Comparison of ENCODE assay signal across 8 mouse cellular contexts in genomic region chr1:105663962-105664812, GRCm38 (mm10). TPM values are rescaled to one million over a fixed set of nuclear protein-coding genes. Genes with fewer than 3 reads are reported as not detected.
DNase-seq lines count a peak whose midpoint lies in the region; ATAC-seq lines count a peak whose summit lies in the region.

No protein-coding gene starts in this region.

- H3K4me1 ChIP-seq in hindbrain, embryonic 10.5 days (replicated peaks) = peaks cover 29% of the 10 kb centered on the region
- peaks cover 8% of the 10 kb centered on the region; the same call in 1 of the 2 replicates for H3K4me1 ChIP-seq in limb, embryonic 15.5 days
- H3K4me1 ChIP-seq in neural tube, embryonic 12.5 days = peaks cover 10% of the 10 kb centered on the region

- intact Hi-C loops in heart, postnatal 10 days (cut with DNase I) = loop anchor here (2.0 to 5.0 kb wide), 3 partner anchors 17 to 738 kb away; no protein-coding TSS in a partner anchor

- peak overlapping the region; percentile 90 for H3K27ac ChIP-seq in hindbrain, embryonic 10.5 days
- peak overlapping the region; percentile 73 for H3K27ac ChIP-seq in limb, embryonic 15.5 days
- peak overlapping the region; percentile 50; the same call in 1 of the 2 replicates for H3K27ac ChIP-seq in neural tube, embryonic 12.5 days

- H3K27me3 ChIP-seq in hindbrain, embryonic 10.5 days (ENCODE audit: insufficient read depth, poor library complexity, severe bottlenecking) = no peaks in the 10 kb centered on the region
- no peaks in the 10 kb centered on the region for H3K27me3 ChIP-seq in limb, embryonic 15.5 days
- no peaks in the 10 kb centered on the region for H3K27me3 ChIP-seq in neural tube, embryonic 12.5 days (replicated peaks)

- peak overlapping the region; percentile 79 for H3K9ac ChIP-seq in limb, embryonic 15.5 days
- H3K9ac ChIP-seq in neural tube, embryonic 12.5 days = peak overlapping the region; percentile 81

- H3K4me3 ChIP-seq in hindbrain, embryonic 10.5 days = peak overlapping the region; percentile 97
- H3K4me3 ChIP-seq in limb, embryonic 15.5 days = peak overlapping the region; percentile 94
- H3K4me3 ChIP-seq in neural tube, embryonic 12.5 days = peak overlapping the region; percentile 71

- under 1% methylated on average over 68 of the region's 68 CpGs for WGBS in hindbrain, embryonic 10.5 days
- WGBS in limb, embryonic 15.5 days = under 1% methylated on average over 68 of the region's 68 CpGs
- under 1% methylated on average over 68 of the region's 68 CpGs for WGBS in neural tube, embryonic 12.5 days

- no peaks in the 10 kb centered on the region for H3K9me3 ChIP-seq in hindbrain, embryonic 10.5 days
- H3K9me3 ChIP-seq in limb, embryonic 15.5 days = no peaks in the 10 kb centered on the region
- no peaks in the 10 kb centered on the region for H3K9me3 ChIP-seq in neural tube, embryonic 12.5 days

- H3K4me2 ChIP-seq in limb, embryonic 15.5 days = peak overlapping the region; percentile 87
- H3K4me2 ChIP-seq in neural tube, embryonic 12.5 days (replicated peaks) = peak overlapping the region; percentile 73

- H3K36me3 ChIP-seq in hindbrain, embryonic 10.5 days = no peaks in the 10 kb centered on the region
- no peaks in the 10 kb centered on the region for H3K36me3 ChIP-seq in limb, embryonic 15.5 days
- H3K36me3 ChIP-seq in neural tube, embryonic 12.5 days = no peaks in the 10 kb centered on the region; the same call in 1 of the 2 replicates

- peak; percentile 24 for ATAC-seq in CD4-positive, CD25-positive, alpha-beta regulatory T cell, adult 4 months
- ATAC-seq in limb, embryonic 15.5 days (ENCODE audit: insufficient number of reproducible peaks, low FRiP score, low TSS enrichment, low read depth) = peak; percentile 37
- peak; percentile 46 for ATAC-seq in neural tube, embryonic 12.5 days (ENCODE audit: low FRiP score, low read depth)
- ATAC-seq in granulocyte monocyte progenitor cell, adult 5-6 weeks (replicated peaks; ENCODE audit: poor library complexity, severe bottlenecking) = no peak

- peak; percentile 1 for DNase-seq in heart, adult 8-10 months (ENCODE audit: low spot score)
- no peak for DNase-seq in heart, postnatal 10 days
- DNase-seq in embryo, embryonic 10.5 days (ENCODE audit: low spot score) = peak; percentile 44
- no peak for DNase-seq in hindbrain, embryonic 10.5 days (ENCODE audit: low spot score)

RNA-seq across cellular contexts. Expression of gene Relch, which starts 0.5 kb away (rescaled TPM):
- total RNA-seq in heart, adult 8-10 months (2022) = 10 to 100 TPM; 17.6 to 21.4 (median 19.2) TPM
- total RNA-seq in heart, postnatal 10 days (2021) = 10 to 100 TPM; 26.1 to 30.4 TPM
- polyA plus RNA-seq in CD4-positive, CD25-positive, alpha-beta regulatory T cell, adult 4 months (2017; shearing (Covaris generic)) = 10 to 100 TPM; 45.9 to 53.2 TPM
- 26.0 and 29.2 TPM in 2 replicates for polyA plus RNA-seq in hindbrain, embryonic 10.5 days (2016; fragmentation: Nextera tagmentation; extraction: Ambion mirVana)
- 25.3 and 26.9 TPM in 2 replicates for polyA plus RNA-seq in limb, embryonic 15.5 days (2015; fragmentation: Nextera tagmentation; extraction: Ambion mirVana)
- polyA plus RNA-seq in neural tube, embryonic 12.5 days (2016; fragmentation: Nextera tagmentation; extraction: Ambion mirVana) = 42.9 and 46.6 TPM in 2 replicates
- 43.4 and 62.6 TPM in 2 replicates for total RNA-seq in granulocyte monocyte progenitor cell, adult 5-6 weeks (2014; fragmentation: Nextera tagmentation)
- 29.4 and 46.9 TPM in 2 replicates for total RNA-seq in granulocyte monocyte progenitor cell, adult 5-6 weeks (2017)

RNA-seq across cellular contexts. Expression of gene Pign, which starts 0.7 kb away (rescaled TPM):
- total RNA-seq in heart, adult 8-10 months (2022) = 10 to 100 TPM; 12.4 to 18.4 (median 13.8) TPM
- 10 to 100 TPM; 24.4 to 25.6 TPM for total RNA-seq in heart, postnatal 10 days (2021)
- polyA plus RNA-seq in CD4-positive, CD25-positive, alpha-beta regulatory T cell, adult 4 months (2017; shearing (Covaris generic)) = 10 to 100 TPM; 16.4 to 18.6 TPM
- polyA plus RNA-seq in hindbrain, embryonic 10.5 days (2016; fragmentation: Nextera tagmentation; extraction: Ambion mirVana) = 9.9 and 11.0 TPM in 2 replicates
- 11.4 and 14.1 TPM in 2 replicates for polyA plus RNA-seq in limb, embryonic 15.5 days (2015; fragmentation: Nextera tagmentation; extraction: Ambion mirVana)
- polyA plus RNA-seq in neural tube, embryonic 12.5 days (2016; fragmentation: Nextera tagmentation; extraction: Ambion mirVana) = 12.8 and 13.9 TPM in 2 replicates
- total RNA-seq in granulocyte monocyte progenitor cell, adult 5-6 weeks (2014; fragmentation: Nextera tagmentation) = 32.3 and 37.1 TPM in 2 replicates
- total RNA-seq in granulocyte monocyte progenitor cell, adult 5-6 weeks (2017) = 44.3 and 53.0 TPM in 2 replicates

Comparison
In these comparisons a context has a peak if more than half of its experiments do, and no peak if none do; other contexts are left out.
1. DNase-seq: peak in heart, adult 8-10 months (single experiment) and embryo, embryonic 10.5 days (single experiment); none in heart, postnatal 10 days (0 of 2) and hindbrain, embryonic 10.5 days (single experiment).
2. Peak in every context shown above with its lines, with median percentiles within 50 percentile points of each other: H3K27ac ChIP-seq and H3K4me3 ChIP-seq.